In the genomic region with DNA sequence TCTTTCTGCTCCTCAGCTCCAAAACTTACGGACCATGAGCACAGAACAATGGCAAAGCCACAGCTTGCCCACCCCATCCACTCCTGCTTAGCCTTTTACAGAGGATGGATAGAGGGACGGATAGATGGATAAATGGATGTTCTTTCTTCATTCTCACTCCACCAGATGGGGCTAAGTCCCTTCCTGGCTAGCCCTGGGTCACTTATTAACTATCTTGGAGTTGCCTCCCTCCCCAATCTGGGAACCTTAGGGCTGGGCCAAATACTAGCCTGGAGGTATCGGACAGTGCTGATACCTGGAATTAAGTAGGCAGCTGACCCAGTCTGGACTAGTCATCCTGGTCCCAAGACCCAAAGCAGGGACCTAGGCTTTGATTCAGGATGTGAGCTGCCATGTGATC, we compare ENCODE assay signal across 17 mouse cellular contexts. TPM values are rescaled to one million over a fixed set of nuclear protein-coding genes. Genes with fewer than 3 reads are reported as not detected.
DNase-seq lines count a peak whose midpoint lies in the region; ATAC-seq and TF ChIP-seq lines count a peak whose summit lies in the region.
"Had no signal": no experiment of that assay in that cellular context is flagged by ENCODE, and none has a peak within 500 bp of the region (broad histone marks: within the 10 kb centered on the region; RNA-seq: fewer than 3 reads in every experiment).

No protein-coding gene starts in this region.

- TF ChIP-seq EP300 in liver, embryonic 14.5 days (IDR thresholded peaks at IDR 0.05; ENCODE audit: low read depth), result no peak

- no peak overlapping the region for H3K4me2 ChIP-seq in heart, embryonic 16.5 days (ENCODE audit: low read depth, low read length)
- H3K4me2 ChIP-seq in intestine, embryonic 16.5 days (ENCODE audit: low read depth, low read length), result no peak overlapping the region
- no peak overlapping the region for H3K4me2 ChIP-seq in kidney, postnatal 0 days (ENCODE audit: low read length)
- H3K4me2 ChIP-seq in liver, embryonic 14.5 days (ENCODE audit: low read depth), result no peak overlapping the region
- no peak overlapping the region for H3K4me2 ChIP-seq in forebrain, embryonic 14.5 days (ENCODE audit: low read length)
- H3K4me2 ChIP-seq: hindbrain, embryonic 13.5 days; limb, embryonic 15.5 days; midbrain, embryonic 15.5 days had no signal

- H3K4me1 ChIP-seq in heart, embryonic 16.5 days (ENCODE audit: control insufficient read depth, insufficient read depth, low read length), result peaks cover 26% of the 10 kb centered on the region
- H3K4me1 ChIP-seq in intestine, embryonic 16.5 days (ENCODE audit: control insufficient read depth, insufficient read depth, low read length), result peaks cover 11% of the 10 kb centered on the region
- H3K4me1 ChIP-seq in kidney, postnatal 0 days (replicated peaks; ENCODE audit: insufficient read depth, low read length), result 0 out of 2 replicates have a peak, but pooled peaks cover 3% of the 10 kb centered on the region
- H3K4me1 ChIP-seq in liver, embryonic 14.5 days (replicated peaks; ENCODE audit: control insufficient read depth in 2 of 2, insufficient read depth in 2 of 2, low read length in 1 of 2), result peaks cover 42 to 48% of the 10 kb centered on the region in 2 experiments
- H3K4me1 ChIP-seq in forebrain, embryonic 14.5 days (ENCODE audit: control insufficient read depth, insufficient read depth, low read length), result no peaks in the 10 kb centered on the region
- H3K4me1 ChIP-seq: hindbrain, embryonic 13.5 days; limb, embryonic 15.5 days; midbrain, embryonic 15.5 days had no signal

- ATAC-seq in heart, embryonic 16.5 days (replicated peaks; ENCODE audit: extremely low read depth, insufficient read depth, low FRiP score), result 0 out of 2 replicates have a peak, but pooled peaks have one; percentile 21
- peak; percentile 50 for ATAC-seq in intestine, embryonic 16.5 days
- no peak for ATAC-seq in kidney, postnatal 0 days (replicated peaks; ENCODE audit: low FRiP score, low read depth)
- no peak for ATAC-seq in liver, embryonic 14.5 days (ENCODE audit: insufficient read depth)
- ATAC-seq in forebrain, embryonic 14.5 days, result no peak
- ATAC-seq: CD4-positive, CD25-positive, alpha-beta regulatory T cell, adult 4 months; midbrain, embryonic 15.5 days had no signal

- no peaks in the 10 kb centered on the region for H3K36me3 ChIP-seq in heart, embryonic 16.5 days (ENCODE audit: control insufficient read depth, insufficient read depth)
- no peaks in the 10 kb centered on the region for H3K36me3 ChIP-seq in intestine, embryonic 16.5 days (ENCODE audit: control insufficient read depth, insufficient read depth, low read length)
- H3K36me3 ChIP-seq in kidney, postnatal 0 days (ENCODE audit: insufficient read depth, low read length), result no peaks in the 10 kb centered on the region
- no peaks in the 10 kb centered on the region for H3K36me3 ChIP-seq in liver, embryonic 14.5 days (replicated peaks; ENCODE audit: control insufficient read depth, insufficient read depth, low read depth)
- H3K36me3 ChIP-seq in forebrain, embryonic 14.5 days (ENCODE audit: control insufficient read depth, insufficient read depth, low read length), result no peaks in the 10 kb centered on the region
- H3K36me3 ChIP-seq: hindbrain, embryonic 13.5 days; limb, embryonic 15.5 days; midbrain, embryonic 15.5 days had no signal

- H3K27me3 ChIP-seq in heart, embryonic 16.5 days (ENCODE audit: control insufficient read depth, insufficient read depth, low read length), result no peaks in the 10 kb centered on the region
- H3K27me3 ChIP-seq in intestine, embryonic 16.5 days (replicated peaks; ENCODE audit: control insufficient read depth, insufficient read depth, low read length), result no peaks in the 10 kb centered on the region
- H3K27me3 ChIP-seq in kidney, postnatal 0 days (ENCODE audit: insufficient read depth, low read length), result no peaks in the 10 kb centered on the region
- H3K27me3 ChIP-seq in liver, embryonic 14.5 days (ENCODE audit: control insufficient read depth, insufficient read depth, low read length), result no peaks in the 10 kb centered on the region
- H3K27me3 ChIP-seq in forebrain, embryonic 14.5 days (replicated peaks; ENCODE audit: control insufficient read depth, insufficient read depth, low read length), result no peaks in the 10 kb centered on the region
- H3K27me3 ChIP-seq: hindbrain, embryonic 13.5 days; limb, embryonic 15.5 days; midbrain, embryonic 15.5 days had no signal

- H3K27ac ChIP-seq in heart, embryonic 16.5 days (ENCODE audit: low read length), result no peak overlapping the region
- H3K27ac ChIP-seq in intestine, embryonic 16.5 days (ENCODE audit: low read length), result no peak overlapping the region
- no peak overlapping the region for H3K27ac ChIP-seq in kidney, postnatal 0 days
- H3K27ac ChIP-seq in liver, embryonic 14.5 days, result peak overlapping the region; percentile 97
- H3K27ac ChIP-seq in forebrain, embryonic 14.5 days (ENCODE audit: low read depth, low read length), result no peak overlapping the region
- H3K27ac ChIP-seq: hindbrain, embryonic 13.5 days; limb, embryonic 15.5 days; macrophage; midbrain, embryonic 15.5 days had no signal

- H3K9ac ChIP-seq in heart, embryonic 16.5 days (ENCODE audit: low read length), result no peak overlapping the region
- H3K9ac ChIP-seq in intestine, embryonic 16.5 days (ENCODE audit: low read depth, low read length), result no peak overlapping the region
- H3K9ac ChIP-seq in kidney, postnatal 0 days (ENCODE audit: low read depth, low read length), result no peak overlapping the region
- H3K9ac ChIP-seq in liver, embryonic 14.5 days (replicated peaks), result peak overlapping the region; percentile 15; the same call in 1 of the 2 replicates
- H3K9ac ChIP-seq in forebrain, embryonic 14.5 days (ENCODE audit: low read length), result no peak overlapping the region
- H3K9ac ChIP-seq: hindbrain, embryonic 13.5 days; limb, embryonic 15.5 days; midbrain, embryonic 15.5 days had no signal

- intact Hi-C loops in heart, postnatal 36 days (cut with DNase I), result no loop called here

- H3K9me3 ChIP-seq in heart, embryonic 16.5 days (replicated peaks; ENCODE audit: control insufficient read depth, low read length), result no peaks in the 10 kb centered on the region
- no peaks in the 10 kb centered on the region for H3K9me3 ChIP-seq in intestine, embryonic 16.5 days (ENCODE audit: control insufficient read depth, low read length)
- no peaks in the 10 kb centered on the region for H3K9me3 ChIP-seq in kidney, postnatal 0 days (replicated peaks; ENCODE audit: low read length)
- no peaks in the 10 kb centered on the region for H3K9me3 ChIP-seq in liver, embryonic 14.5 days (ENCODE audit: control insufficient read depth, low read length)
- no peaks in the 10 kb centered on the region for H3K9me3 ChIP-seq in forebrain, embryonic 14.5 days (replicated peaks; ENCODE audit: control insufficient read depth, low read length)
- H3K9me3 ChIP-seq: hindbrain, embryonic 13.5 days; limb, embryonic 15.5 days; midbrain, embryonic 15.5 days had no signal

- TF ChIP-seq CTCF in kidney, postnatal 0 days (IDR thresholded peaks at IDR 0.05; ENCODE audit: low read depth), result peak; percentile 54
- peak; percentile 74 for TF ChIP-seq CTCF in liver, embryonic 14.5 days (IDR thresholded peaks at IDR 0.05; ENCODE audit: low read depth)

- 57% methylated on average over 3 of the region's 3 CpGs for WGBS in heart, embryonic 16.5 days
- WGBS in intestine, embryonic 16.5 days, result 56% methylated on average over 3 of the region's 3 CpGs
- 53% methylated on average over 3 of the region's 3 CpGs for WGBS in kidney, postnatal 0 days
- WGBS in liver, embryonic 14.5 days (ENCODE audit: insufficient replicate concordance), result 71% methylated on average over 3 of the region's 3 CpGs
- 61% methylated on average over 3 of the region's 3 CpGs for WGBS in forebrain, embryonic 14.5 days

- no peak for DNase-seq in heart, postnatal 36 days
- no peak for DNase-seq in kidney, postnatal 0 days (ENCODE audit: low spot score)
- DNase-seq in liver, embryonic 14.5 days (ENCODE audit: low read depth in 3 of 3, low spot score in 3 of 3), result peak in 1 of 3 experiments; percentile 56
- no peak for DNase-seq in frontal cortex, postnatal 36 days (ENCODE audit: low spot score in 2 of 2)
- DNase-seq in forebrain, embryonic 14.5 days (ENCODE audit: low spot score), result no peak
- DNase-seq in embryo, embryonic 10.5 days (ENCODE audit: low spot score), result no peak
- DNase-seq: adrenal gland, postnatal 14 days; cerebellum, postnatal 14 days; right cerebral cortex, postnatal 4 days; thymus, postnatal 25 days had no signal

- no peak overlapping the region for H3K4me3 ChIP-seq in heart, embryonic 16.5 days (ENCODE audit: low read length)
- H3K4me3 ChIP-seq in intestine, embryonic 16.5 days (ENCODE audit: low read length), result no peak overlapping the region
- H3K4me3 ChIP-seq in kidney, postnatal 0 days (replicated peaks; ENCODE audit: low read depth, low read length), result no peak overlapping the region
- no peak overlapping the region for H3K4me3 ChIP-seq in liver, embryonic 14.5 days (ENCODE audit: insufficient read depth in 1 of 2, low read depth in 2 of 2, low read length in 2 of 2)
- no peak overlapping the region for H3K4me3 ChIP-seq in forebrain, embryonic 14.5 days (ENCODE audit: low read depth, low read length)
- H3K4me3 ChIP-seq: hindbrain, embryonic 13.5 days; limb, embryonic 15.5 days; midbrain, embryonic 15.5 days had no signal

RNA-seq across cellular contexts. Expression of a gene that starts 7.3 kb away (rescaled TPM):
- polyA plus RNA-seq in heart, embryonic 16.5 days (2015; fragmentation: Nextera tagmentation; extraction: Ambion mirVana), result 22.4 and 26.4 TPM in 2 replicates
- 10 to 100 TPM; 25.3 to 30.2 TPM for total RNA-seq in heart, postnatal 36 days (2021)
- polyA plus RNA-seq in intestine, embryonic 16.5 days (2015; fragmentation: Nextera tagmentation; extraction: Ambion mirVana), result 0.77 and 1.3 TPM in 2 replicates
- 0.37 and 0.47 TPM in 2 replicates for polyA plus RNA-seq in kidney, postnatal 0 days (2015; fragmentation: Nextera tagmentation; extraction: Ambion mirVana)
- polyA plus RNA-seq in liver, embryonic 14.5 days (2012; rRNA removed), result 1.7 and 3.0 TPM in 2 replicates
- polyA plus RNA-seq in liver, embryonic 14.5 days (2014; fragmentation: Nextera tagmentation; extraction: Ambion mirVana), result 1.5 and 1.6 TPM in 2 replicates
- 0.08 and 0.35 TPM in 2 replicates for polyA plus RNA-seq in forebrain, embryonic 14.5 days (2014; fragmentation: Nextera tagmentation; extraction: Ambion mirVana)
- polyA plus RNA-seq: CD4-positive, CD25-positive, alpha-beta regulatory T cell, adult 4 months; macrophage had no signal

RNA-seq across cellular contexts. Expression of a gene that starts 11.1 kb away (rescaled TPM):
- polyA plus RNA-seq in heart, embryonic 16.5 days (2015; fragmentation: Nextera tagmentation; extraction: Ambion mirVana), result 25.3 and 26.9 TPM in 2 replicates
- total RNA-seq in heart, postnatal 36 days (2021), result 10 to 100 TPM; 14.8 to 16.9 TPM
- 143 and 158 TPM in 2 replicates for polyA plus RNA-seq in intestine, embryonic 16.5 days (2015; fragmentation: Nextera tagmentation; extraction: Ambion mirVana)
- polyA plus RNA-seq in kidney, postnatal 0 days (2015; fragmentation: Nextera tagmentation; extraction: Ambion mirVana), result 114 and 129 TPM in 2 replicates
- 34.2 and 37.9 TPM in 2 replicates for polyA plus RNA-seq in liver, embryonic 14.5 days (2012; rRNA removed)
- polyA plus RNA-seq in liver, embryonic 14.5 days (2014; fragmentation: Nextera tagmentation; extraction: Ambion mirVana), result 64.6 and 69.5 TPM in 2 replicates
- 14.6 and 17.0 TPM in 2 replicates for polyA plus RNA-seq in forebrain, embryonic 14.5 days (2014; fragmentation: Nextera tagmentation; extraction: Ambion mirVana)

Comparison
In these comparisons a context has a peak if more than half of its experiments do, and no peak if none do; other contexts are left out.
1. ATAC-seq: peak in heart, embryonic 16.5 days (single experiment) and intestine, embryonic 16.5 days (single experiment); none in kidney, postnatal 0 days (single experiment), liver, embryonic 14.5 days (single experiment) and forebrain, embryonic 14.5 days (single experiment).